Mouse (Mus musculus) regulatory T cell (primary cell): ENCODE measurements around the gene Gm36028.

ENCODE experiments used
- in situ Hi-C: fragments of 300-600 bp; cut with MboI, MseI; formaldehyde crosslinking; loops from one replicate; pipeline ENCODE4 v1.15.1; 2025; ENCODE audit warnings: high pct_unique_total_duplicates

Gene Gm36028

GRCm38 (mm10) chr16:37863876-37864275, 2.9 kb upstream of the Gm36028 start:
- in situ Hi-C loops = no loop called here

- in situ Hi-C loops = no loop called here
These were observed 733 bp downstream of the Gm36028 start for GRCm38 (mm10) chr16:37860213-37860612.

DNA sequence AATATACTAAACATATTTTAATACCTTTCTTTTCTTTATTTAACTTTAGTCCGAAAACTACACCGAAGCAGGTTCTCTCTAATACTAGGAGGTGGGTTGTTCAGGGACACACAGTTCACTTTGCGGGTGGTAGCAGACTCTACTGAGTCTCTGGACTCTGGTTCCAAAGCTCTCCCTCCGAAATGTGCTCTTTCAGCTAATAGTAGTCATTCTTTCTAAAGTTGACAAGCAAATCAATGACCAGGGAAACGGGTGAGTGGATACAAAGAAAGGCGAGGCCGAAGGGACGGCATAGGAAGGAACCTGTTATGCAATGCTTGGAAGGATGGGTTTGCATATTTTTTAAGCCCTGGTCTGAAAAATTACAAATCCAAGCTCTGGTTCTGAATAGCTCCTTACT, 3.5 kb downstream of the Gm36028 start:
- in situ Hi-C loops = no loop called here

DNA sequence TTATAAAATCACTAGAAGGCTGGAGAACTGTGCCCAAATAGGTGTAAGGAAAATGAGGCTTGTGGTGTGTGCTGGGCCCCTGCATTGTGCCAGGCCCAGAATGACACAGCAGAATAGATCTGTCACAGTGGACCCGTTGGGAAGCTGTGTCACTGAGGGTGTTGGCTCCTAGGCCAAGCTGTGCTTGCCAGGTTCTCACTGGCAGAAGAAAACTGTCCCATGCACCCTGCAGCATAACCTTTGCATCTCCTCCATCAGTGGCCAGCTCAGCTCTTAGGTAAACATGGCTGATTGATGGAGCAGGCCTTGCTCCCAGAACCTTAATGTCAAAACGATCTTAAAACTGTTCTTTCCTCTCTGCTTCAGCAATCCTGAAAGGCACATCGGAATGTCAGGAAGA, 4.6 kb downstream of the Gm36028 start:
- in situ Hi-C loops = no loop called here

DNA sequence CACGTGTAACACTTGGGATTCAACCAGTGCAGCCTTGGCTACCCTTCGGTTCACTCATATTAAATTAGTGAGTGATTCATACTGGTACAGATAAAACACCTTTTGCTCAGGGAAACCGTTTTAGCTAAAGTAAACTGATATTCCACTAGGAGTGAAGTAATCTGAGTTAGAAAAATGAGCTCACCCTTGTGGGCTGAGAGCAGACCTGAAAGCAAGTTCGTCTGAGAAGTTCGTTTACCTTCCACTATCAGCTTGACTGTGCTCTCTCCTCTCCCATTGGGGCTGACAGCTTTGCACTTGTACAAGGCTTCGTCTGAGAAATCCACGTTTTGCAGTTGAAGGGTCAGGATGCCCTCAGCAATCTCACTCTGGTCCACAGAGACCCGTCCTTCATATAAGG, 5.4 kb downstream of the Gm36028 start:
- in situ Hi-C loops = no loop called here

DNA sequence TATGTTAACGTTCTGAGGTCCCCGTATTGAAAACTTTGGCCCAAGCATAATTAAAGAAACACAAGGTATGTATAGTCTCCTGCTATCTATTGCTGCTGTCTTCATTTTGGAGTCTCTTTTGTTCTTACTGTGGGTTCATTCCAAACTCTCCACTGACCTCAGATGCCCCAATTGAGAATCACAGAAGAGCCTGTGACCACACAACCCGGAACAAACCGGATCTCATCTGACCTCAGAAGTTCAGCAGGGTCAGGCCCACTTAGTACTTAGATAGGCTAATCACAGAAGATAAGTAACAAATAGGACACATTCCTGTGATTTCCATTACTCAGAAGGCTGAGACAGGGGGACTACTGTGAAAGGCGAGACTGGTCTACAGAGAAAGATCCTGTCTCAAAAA, 6.4 kb downstream of the Gm36028 start:
- in situ Hi-C loops = no loop called here

DNA sequence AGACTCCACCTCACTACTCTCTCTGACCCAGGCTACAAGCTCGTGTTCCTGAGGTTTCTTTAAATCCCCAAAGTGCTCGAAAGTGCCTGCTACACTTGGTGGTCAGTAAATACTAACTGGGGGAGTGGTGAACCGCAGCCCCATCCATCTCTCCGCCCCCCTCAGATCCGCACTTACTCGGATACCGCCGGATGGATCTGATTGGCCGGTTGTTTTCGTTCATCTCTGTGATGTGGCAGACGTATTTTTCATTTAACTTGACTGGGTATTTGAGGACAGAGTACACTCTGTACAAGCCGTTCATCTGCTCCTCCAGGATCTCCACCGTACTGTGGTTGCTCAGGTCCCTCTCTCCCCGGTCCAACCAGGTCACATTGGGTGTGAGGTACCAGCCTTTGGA, 6.9 kb downstream of the Gm36028 start:
- in situ Hi-C loops = no loop called here

GRCm38 (mm10) chr16:37853279-37853678, 7.7 kb downstream of the Gm36028 start:
- in situ Hi-C loops = no loop called here

GRCm38 (mm10) chr16:37851366-37851765, 9.6 kb downstream of the Gm36028 start:
- in situ Hi-C loops = no loop called here

DNA sequence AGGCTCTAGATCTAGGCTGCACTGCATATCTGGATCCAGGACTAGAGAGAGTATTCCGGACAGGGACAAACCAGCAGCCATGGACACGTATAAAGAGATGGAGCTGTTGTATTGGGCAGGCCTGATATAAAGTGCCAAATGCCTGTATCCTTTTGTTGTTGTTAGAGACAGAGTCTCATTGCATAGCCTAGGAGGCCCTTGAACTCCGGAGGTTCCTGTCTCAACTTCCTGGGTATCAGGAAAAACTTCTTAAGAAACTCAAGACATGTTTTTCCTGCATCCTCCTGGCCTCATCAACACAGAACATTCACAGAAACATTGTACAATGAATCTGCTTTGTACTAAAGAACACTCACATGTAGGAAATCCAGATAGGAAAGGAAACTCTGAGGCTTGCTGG, 13.9 kb downstream of the Gm36028 start:
- in situ Hi-C loops = no loop called here

GRCm38 (mm10) chr16:37845202-37845925, 15.6 kb downstream of the Gm36028 start:
- in situ Hi-C loops = no loop called here

DNA sequence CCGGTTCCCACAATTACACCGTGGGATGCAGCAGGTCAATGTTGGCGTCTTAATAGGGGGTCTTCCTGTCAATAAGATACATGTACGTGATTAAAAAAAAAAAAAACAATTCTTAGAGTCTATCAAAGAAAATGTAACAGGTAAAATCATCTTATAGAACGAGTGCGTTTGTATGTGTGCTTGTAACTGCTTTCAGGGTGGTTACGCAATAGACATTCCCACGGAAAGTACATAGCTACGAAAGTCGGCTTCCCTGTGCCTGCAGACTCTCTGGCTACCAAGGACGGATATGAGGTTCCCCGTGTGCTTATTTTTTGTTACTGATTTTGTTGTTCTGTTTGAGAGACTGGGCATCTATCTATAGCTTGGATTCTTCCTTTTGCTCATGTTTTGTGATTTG, 17.2 kb downstream of the Gm36028 start:
- in situ Hi-C loops = no loop called here

DNA sequence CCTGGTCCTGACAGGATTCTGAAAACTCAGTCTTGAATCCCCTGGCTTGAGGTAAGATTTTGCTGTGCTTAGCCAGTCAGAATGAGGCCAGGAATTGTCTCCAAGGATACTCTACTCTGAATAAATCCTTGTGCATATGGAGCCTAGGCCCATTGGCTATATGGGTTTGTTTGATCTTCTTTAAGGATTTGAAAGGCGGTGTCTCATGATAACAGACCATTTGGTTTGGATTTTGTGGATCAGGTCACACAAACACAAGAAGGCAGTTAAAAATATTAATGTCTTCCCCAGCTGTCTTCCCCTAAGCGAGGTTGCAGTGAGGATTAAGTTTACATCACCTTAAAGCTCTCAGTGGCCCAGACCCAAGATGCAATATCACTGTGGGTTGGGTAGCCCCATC, 18.5 kb downstream of the Gm36028 start:
- in situ Hi-C loops = no loop called here

DNA sequence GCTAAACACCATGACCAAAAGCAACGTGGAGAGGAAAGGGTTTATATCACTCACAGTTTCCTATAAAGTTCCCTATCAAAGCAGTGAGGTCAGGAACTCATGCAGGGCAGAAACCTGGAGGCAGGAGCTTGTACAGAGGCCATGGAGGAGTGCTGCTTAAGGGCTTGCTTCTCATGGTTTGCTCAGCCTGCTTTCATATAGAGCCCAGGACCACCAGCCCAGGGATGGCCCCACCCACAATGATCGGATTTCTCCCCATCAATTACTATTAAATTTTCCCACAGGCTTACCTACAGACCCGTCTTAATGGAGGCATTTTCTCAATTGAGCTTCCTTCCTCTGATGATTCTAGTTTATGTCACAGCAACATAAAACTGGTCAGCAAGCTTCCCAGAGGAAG, 23.4 kb downstream of the Gm36028 start:
- in situ Hi-C loops = no loop called here

- in situ Hi-C loops = no loop called here
These were observed 29.9 kb downstream of the Gm36028 start for GRCm38 (mm10) chr16:37831041-37831440.

GRCm38 (mm10) chr16:37826286-37826685, 34.7 kb downstream of the Gm36028 start:
- in situ Hi-C loops = loop anchor here (10.0 kb wide), 1 partner anchor 119 kb away; no protein-coding TSS in a partner anchor

DNA sequence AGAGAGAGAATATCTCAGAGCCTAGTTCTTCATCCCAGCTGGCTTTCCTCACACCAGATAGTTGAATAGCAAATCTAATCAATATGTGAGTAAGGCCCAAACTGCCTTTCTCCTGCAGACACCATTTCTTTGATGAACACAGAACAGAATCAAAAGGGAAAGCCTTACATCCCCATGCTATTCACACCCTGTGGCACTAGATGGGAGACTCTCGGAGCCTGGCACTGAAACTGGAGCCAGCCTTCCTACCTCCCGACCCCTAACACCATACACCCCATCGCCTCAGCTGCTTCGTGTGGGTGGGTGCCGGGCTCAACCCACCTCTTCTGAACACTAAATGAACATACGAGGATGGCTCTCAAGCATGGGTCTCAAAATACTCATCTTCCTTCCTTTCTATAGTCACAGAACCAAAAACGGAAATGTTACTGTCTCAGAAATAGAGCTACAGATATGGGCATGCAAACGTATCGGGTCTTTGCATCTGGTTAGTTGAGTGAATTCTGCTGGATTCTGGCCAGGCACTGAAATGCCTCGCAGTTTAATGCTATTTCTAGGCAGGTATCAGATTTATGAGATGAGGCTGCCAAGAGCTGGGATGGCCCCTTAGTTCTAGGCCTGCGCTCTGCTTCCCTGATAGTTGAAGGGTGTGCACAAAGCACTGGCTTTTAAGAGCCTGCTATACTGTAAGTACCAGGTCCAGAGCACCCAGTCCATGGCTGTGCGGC, 36.0 kb downstream of the Gm36028 start:
- in situ Hi-C loops = loop anchor here (10.0 kb wide), 1 partner anchor 120 kb away; no protein-coding TSS in a partner anchor

DNA sequence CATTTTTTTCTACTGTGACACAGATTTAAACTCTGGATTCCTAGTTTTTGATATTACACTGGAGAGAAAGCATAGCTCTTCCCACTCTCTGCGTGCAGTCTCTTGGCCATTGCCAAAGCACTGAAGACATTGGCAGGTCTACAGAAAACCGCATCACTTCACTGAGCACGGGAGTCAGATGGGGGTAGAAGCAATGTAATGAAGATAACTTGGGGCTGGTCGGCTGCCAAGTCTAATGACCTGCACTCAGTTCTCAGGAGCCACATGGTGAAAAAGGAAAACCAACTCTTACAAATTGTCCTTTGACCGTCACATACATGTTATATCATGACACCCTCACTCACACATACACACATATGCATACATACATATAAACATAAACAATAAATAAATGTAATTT, 37.0 kb downstream of the Gm36028 start:
- in situ Hi-C loops = loop anchor here (10.0 kb wide), 1 partner anchor 121 kb away; no protein-coding TSS in a partner anchor

DNA sequence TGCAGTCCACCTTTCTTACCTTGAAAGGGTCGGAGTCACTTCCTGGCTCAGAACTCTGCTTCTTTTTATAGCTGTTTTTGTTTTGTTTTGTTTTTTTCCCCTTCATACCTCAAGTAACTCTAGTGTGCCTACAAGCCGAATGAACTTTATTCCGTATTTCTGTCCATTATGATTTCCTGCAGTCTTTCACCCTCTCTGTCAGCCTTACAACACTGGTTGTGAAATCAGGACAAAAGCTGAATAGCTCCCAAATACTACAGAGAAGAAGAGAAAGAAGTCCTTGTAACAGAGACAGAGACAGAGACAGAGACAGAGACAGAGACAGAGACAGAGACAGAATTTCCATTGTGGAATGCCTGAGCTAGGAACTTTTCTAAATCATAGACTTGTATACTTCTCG, 43.0 kb downstream of the Gm36028 start:
- in situ Hi-C loops = no loop called here

- in situ Hi-C loops = no loop called here
These were observed 46.5 kb downstream of the Gm36028 start for GRCm38 (mm10) chr16:37814383-37814971.

DNA sequence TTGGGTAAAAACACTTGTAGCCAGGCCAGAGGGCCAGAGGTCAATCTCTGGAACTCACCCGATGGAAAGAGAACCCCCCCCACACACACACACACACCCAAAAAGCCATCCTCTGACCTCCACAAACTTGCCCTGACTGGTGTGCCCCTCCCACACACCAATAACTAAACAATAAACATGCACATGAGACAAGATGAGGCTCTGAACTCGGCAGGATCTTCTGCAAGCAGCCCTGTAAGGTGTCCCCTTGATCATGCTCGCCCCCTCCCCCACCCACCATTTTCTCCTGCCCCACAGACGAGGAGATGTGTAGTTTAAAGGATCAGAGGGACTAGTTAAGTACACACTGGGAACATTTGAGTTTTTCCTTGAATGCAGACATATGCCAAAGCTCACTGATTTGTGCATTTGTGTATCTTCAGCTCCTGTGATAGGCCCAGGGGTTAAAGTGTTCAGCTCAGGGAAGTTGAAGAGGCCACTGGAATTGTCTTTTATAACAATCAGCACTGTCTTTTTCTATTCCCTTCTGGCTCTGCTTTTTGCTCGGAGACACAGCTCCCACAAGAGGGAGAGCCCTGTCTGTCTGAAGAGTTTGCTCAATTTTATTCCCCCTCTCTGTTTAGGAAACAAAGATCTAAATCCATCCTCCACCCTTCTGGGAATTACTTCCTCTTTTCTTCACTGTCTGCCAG, 47.1 kb downstream of the Gm36028 start:
- in situ Hi-C loops = no loop called here

DNA sequence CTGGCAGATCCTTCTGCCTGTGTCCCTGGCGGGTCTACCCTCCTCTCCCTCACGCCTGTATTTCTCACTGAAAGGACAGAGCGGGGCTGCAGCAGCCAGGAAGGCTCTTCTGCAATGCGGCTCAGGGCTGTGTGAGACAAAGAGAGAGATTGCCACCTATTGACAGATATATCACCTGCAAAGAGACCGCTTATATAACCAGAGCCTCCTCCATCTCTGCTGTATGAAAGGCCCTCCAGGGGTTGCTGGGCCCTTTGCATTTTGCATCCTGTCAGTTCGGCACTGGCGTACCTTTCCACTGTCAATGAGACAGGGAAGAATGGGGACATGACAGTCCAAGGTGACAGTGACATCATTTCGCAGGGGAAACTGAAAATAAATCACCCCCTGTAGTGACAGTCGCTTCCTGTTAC, 48.5 kb downstream of the Gm36028 start:
- in situ Hi-C loops = no loop called here
